Mouse (Mus musculus) frontal cortex, adult (tissue): Measurements from ENCODE around the gene Iqschfp.

Experiments used
- ATAC-seq: cut with Nextera tagmentation; 2 replicates; pipeline ENCODE4 v1.9.2; 2017; ENCODE audit warnings: mild to moderate bottlenecking, moderate library complexity, mixed read lengths; ENCODE audit not compliant: low TSS enrichment

Iqschfp gene

DNA sequence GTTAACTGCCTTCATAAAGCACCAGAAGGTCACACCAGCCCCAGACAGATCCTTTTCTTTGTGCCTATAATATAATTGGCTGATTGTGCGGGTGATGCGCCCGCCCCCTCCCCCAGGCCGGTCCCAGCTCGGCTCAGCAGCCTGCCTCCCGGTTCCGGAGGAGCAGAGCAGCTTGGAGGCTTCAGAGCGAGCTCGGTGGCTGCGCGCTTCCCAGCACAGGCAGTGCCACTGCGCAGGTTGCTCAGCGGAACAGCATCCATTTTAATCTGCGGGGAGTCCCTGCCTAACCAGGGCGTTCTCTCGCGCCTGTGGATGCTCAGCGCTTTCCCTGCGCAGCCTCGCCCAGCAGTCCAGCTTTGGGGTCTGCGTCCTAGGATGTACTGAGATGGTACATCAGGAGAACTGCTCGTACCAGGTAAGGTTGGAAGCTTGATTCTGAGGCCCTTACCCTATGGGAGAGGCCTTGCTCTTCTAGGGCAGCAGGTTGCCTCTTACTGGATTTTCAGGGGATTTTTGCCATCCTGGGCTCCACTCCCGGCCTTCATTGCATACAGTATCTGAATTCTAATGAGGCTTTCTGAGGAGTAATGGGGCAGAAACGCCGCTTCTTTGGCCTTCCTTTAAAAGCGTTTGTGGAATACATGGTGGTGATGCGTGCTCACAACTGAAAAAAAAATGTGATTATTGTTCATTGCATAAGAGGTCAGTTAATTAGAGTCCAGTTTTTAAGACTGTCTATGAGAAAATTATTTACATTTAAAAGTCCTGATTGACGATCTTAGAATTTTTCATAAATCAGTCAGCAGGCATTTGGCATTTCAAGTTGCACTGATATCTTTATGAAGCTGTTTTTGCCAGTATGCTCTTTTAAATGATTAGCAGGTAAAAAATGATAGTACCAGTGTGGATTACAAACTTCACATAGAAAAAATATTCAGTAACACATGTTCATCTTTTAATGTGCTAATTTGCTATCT is 680.5 kb downstream of the Iqschfp start:
- ATAC-seq, result peak; percentile 70

DNA sequence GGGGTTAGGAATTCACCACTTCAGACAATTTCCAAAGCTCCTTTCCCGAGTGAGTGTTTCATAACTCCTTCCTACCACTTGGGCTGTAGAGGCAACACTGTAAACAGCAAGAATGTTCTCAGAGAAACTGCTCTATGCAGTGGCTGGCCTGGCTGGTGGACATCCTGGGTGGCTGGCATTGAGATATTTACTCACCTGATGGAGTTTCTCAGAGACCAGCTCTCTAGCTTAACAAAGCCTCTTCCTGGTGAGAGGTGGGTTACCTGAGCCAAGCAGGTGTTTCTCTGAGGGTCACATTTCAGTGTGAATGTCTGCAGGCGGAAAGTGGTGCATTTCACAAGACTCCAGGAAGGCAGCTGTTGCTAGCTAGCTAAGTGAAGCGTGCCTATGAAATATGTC is 681.2 kb downstream of the Iqschfp start:
- ATAC-seq, result no peak; the same call in 1 of the 2 replicates

DNA sequence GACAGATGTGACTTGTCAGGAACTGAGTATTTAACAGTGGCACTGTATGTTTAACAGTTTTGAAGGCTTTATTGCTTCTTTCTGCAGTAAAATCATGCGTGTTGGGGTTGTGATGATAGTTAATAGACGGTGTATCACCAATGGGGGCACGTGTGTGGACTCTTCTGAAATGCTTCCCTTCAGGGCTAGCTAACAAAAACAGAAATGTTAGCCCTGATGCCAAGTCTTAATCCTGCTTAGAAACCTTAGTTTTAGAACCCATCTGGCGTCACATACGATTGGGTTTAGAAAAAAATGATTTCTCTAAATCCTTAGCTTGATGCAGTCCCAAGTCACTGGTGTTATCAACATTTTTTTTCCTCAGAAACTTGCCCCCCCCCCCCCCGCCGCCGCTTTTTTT is 682.1 kb downstream of the Iqschfp start:
- no peak for ATAC-seq

DNA sequence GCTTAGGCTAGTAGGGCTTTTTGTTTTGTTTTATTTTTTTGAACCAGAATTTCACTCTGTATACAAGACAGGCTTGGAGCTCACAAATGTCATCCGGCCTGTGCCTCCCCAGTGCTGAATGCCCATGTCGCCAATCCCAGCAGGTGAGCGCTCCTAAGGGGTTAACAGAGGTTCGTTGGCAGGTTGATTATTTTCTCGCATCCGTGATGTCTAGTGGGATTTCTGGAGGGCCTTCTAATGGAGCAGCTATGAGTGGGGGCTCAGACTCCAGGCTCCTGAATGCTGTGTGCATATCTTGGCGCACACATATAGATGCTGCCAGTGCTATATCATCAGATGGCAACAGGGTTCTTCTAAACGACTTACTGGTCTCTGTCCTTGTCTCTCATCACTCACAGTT is 682.5 kb downstream of the Iqschfp start:
- no peak for ATAC-seq

DNA sequence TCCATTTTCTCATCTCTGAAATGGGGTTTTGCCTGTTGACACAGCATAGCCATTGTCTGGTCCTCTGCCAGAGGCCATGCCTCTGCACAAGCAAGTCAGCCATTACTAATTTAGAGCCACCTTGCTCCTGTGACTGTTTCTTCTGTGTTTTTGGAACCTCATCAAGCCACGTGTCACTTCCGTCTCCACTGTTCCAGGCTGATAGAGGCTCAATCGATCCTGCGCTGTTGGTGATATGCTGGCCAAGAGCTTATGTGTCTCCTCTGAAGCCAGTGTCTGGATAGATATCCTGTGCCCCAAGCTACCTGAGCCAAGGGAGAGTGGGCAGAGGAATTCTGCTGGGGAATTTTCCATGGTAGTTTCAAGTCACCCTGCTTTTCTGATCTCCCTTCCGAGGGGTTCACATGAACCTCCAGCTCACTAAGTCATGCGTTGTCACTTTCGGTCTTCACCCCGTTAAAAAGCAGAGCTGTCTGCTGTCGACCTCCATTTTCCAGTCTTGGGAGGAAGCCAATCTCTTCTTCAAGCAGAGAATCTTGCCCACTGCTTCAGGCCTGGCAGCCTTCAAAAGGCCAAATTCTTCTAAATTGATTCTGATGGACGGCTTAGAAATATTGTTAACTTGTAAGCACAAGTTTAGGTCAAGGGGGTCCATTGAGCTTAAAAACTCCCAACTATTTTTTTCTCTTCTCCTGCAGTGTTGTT is 683.8 kb downstream of the Iqschfp start:
- no peak for ATAC-seq

DNA sequence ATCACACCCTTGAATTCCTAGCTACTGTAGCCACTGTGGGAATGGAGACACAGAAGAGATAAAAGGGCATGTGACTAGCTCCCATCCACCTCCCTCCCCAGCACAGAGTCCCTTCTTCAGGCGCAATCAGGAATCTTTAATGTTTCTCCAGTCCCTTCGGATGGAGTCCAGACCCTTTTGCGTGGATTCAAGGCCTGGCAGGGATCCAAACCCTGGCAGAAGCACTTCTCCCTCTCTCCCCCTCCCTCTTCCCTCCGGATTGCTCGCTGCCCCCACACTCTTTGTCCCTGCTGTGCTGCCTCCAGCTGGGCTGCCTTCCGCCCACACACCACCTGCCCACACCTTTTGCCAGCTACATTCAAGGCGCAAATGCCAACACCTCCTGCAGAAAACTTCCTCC is 684.4 kb downstream of the Iqschfp start:
- ATAC-seq, result peak; percentile 22

DNA sequence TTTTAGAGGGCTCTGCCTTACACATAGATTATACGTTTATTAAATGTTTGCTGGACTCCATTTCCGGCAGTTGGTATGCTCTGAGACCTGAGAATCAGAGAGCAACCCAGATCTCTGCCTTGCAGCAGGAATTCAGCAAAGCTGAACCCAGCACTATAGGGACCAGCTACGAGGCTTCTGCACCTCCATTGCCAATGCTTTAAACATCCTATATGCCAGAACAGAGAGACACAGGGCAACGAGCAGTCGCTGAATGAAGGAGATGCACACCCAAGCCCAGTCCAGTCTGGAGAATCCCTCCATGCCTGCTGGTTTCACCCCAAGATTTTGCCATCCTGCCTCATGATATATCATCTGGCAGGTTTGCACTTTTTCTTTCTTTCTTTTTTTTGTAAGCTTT is 684.9 kb downstream of the Iqschfp start:
- no peak for ATAC-seq

DNA sequence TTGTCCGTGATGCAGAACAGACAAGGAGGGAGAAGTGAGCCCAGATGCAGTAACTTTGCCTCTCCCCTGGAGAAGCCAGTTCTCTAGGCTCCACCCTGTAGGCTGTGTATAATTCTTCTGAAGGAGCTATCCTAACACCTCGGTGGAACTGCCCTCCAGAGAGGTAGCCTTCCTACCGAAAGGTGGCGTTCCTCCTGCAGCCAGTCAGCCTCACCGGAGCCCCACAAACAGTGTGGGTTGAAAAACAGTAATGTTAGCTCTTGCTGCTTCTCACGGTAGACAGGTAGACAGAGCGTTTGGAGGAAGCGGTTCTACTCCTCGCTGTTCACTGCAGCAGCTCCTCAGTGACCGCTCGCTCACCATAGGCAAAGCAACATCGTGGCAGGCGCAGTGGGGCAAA is 689.6 kb downstream of the Iqschfp start:
- 0 out of 2 replicates have a peak, but pooled peaks have one; percentile 3 for ATAC-seq

DNA sequence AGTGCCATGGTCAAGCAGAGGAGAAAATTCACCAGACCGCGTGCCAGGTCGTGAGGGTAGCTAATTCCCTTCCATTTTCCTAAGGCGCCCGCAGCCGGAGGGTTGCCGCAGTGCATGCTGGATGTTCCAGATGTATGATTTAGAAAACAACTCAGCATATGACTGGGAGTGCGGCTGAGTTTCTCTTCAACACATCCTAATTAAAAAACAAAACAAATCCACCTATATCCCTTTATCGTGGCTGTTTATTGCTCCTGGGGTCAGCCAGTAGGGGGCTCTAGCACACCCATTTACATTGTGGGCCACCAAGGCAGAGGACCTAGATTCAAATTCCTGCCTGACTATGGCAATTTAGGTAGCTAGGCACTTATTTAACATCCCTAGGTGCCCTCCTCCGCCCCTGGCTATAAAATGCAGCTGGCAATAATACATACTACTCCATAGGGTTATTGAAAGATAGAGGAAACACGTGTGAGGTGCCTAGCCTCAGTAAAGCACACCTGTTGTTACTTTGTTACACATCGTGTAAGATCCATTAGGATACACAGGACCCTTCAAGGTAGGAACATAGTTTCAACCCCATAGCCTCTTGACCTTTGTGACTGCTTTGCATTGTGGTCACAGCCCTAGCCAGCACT is 690.2 kb downstream of the Iqschfp start:
- no peak for ATAC-seq

DNA sequence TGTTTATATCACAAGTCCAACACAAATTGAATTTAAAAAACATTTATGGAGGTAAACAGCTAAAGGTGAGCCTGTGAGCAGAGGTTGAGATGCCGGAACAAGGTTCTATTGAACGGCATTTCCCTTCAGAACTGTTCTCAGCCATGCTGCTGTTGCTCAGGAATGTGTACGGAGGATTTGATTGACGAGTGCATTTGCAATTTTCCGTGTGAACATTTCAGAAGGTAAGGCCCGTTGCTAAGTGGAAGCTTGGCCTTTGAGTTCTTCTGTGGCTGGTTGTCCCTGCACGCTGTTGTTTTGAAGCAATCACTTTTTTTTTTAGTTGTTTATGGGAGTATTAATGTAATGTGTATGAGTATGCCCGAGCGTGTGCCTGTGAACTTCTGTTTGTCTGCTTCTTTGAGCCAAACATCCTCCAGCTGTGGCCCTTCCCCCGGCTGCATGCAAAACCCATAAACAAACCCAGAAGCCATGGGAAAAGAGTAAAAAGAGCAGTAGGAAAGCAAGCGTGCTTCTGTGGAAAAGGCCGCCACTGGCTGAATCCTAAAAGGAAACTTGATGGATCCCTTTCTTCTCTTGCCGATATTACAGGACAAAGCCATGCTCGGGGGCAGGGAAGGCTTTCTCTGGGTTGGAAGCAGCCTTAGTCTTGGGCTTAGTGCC is 691.1 kb downstream of the Iqschfp start:
- no peak for ATAC-seq

DNA sequence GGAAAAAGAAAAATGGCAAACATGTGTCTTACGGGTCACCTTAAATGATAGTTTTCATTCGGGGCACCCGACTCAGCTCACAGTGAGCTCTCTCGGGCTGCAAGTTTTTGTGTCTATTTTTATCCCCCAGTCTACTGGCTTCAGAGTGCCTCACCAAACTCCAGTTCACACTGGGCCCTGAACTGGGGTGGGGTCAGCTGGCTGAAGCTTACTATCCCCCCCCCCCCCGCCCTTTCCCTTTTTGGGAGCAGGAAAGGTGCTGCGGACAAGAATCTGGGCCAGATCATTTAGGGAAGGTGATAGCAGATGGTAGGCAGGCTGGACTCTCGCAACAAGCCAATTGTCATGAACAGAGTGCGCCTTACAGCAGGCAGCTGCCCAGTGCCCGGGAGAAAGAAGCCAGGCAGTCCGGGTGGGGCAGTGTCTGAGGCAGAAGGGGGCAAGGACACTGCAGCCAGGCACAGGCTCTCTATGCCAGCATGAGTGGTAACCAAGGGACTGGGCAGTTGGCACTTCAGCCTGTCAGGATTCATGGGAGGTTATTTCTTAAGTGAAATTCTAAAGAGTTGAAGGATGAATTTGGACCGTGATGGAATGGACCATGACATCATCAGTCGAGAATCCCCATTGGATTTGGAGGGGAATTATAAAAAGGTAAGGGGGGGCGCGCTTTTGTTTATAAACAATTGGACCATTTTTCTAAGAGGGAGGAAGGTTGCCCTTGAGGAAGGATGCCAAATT is 691.9 kb downstream of the Iqschfp start:
- peak; percentile 22 for ATAC-seq

DNA sequence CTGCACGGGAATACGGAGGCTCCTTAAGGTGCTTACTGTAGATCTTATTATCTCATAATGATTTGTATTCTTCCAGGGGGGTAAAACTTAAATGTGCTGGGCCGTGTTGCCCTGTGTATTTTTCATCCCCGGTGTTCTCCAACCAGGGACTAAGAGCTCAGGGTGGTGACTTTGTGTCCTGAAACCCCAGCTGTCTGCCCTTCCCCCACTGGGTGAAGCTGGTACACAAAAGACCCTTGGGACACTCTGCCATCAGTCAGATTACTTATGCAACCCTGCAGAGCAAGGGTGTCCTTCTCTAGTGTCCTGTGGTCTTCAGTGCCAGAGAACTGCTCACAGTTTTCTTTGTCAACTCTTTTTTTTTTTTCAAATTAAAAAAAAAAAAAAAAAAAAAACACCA is 693.2 kb downstream of the Iqschfp start:
- no peak for ATAC-seq

DNA sequence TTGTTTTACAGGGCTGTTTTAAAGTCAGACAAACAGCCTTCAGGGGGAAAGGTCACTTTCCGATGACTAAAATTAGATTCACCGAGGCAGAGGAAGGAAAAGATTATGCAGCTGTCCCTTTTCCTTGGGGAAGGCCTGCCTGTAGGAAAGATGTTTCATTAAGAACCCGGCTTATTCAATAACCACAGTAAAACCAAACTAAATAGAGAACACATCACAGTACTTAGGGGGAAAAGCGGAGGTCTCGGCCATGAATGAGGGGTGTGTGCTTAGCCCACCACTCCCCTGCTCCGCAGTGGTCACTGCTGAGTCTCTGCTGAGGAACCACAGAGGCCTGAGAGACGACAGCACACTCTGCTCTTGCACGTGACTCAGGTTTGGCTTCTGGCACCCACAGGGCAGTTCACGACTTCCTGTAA is 694.6 kb downstream of the Iqschfp start:
- no peak for ATAC-seq

DNA sequence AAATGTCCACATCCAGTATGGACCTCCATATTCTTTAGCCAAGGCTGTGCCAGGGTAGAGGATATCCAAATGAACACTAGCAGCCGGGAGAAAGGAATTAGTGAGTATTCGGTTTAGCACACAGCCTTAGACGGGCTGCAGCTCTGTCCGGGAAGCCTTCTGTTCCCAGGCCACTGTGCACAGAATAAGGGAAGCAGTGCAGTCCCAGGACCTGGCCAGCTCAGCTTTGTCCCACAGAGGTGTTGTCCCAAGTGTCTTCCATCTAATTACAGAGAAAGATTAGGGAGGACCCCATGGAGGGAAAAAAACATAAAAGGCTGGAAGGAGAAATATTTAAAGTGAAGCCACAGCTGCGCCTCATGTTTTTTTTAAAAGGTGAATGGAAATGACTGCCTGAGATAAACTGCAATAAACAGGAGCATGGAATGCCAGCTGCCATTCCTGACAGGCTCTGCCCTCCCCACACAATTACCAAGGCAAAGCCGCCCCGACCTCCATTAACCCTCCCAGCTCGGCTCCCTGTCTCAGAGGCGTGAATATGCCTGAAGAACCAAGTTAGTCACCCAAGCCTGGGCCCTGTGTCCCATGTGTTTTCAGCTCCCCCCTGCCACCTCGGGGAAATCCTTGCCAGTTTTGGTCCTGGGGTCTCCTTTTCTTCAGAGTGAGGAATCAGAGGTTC is 695.7 kb downstream of the Iqschfp start:
- no peak for ATAC-seq

DNA sequence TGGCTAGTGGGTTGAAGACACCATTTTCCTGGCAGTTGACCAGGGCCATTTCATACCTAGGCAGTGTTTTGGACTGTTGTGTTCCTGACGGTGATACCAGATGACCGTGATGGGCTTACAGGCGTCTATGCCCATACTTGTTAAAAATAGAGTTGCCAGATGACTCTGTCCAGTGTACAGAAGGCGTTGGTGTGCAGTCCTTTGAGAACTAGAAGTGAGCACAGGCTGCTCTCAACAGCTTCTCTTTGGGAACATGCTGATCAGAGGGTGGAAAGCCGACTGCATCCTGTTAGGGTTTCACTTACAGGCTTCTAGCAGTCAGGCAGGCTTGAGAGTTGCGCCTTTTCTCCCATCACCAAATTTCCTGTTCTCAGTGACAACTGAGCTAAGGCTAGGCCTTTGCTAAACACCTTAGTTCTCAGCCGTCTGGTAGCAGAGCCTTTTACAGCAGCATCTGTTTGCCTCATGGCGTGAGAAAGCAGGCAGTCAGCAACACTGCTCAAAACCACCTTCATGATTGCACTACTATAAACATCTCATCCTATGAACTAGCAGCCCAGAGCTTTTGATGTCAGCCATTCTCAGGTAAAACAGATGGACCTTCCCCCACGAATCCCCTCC is 697.3 kb downstream of the Iqschfp start:
- ATAC-seq, result peak; percentile 42

DNA sequence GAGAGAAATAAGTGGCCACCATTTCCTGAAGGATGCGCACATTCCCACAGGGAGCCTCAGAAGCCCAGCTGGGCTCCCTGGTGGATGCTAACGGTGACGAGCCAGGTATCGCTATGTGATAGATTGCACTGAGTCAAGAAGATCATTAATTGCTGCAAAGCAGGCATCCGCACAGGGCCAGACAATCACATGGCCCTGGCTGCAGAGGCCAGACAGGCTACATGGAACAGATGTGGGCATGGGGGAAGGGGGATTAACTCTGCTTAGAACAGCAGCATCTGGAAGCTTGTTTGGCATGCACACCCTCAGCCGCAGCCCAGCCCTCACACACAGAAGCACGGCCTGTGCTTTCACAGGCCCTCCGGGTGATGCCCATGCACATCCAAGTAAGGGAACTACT is 698.4 kb downstream of the Iqschfp start:
- ATAC-seq, result no peak

DNA sequence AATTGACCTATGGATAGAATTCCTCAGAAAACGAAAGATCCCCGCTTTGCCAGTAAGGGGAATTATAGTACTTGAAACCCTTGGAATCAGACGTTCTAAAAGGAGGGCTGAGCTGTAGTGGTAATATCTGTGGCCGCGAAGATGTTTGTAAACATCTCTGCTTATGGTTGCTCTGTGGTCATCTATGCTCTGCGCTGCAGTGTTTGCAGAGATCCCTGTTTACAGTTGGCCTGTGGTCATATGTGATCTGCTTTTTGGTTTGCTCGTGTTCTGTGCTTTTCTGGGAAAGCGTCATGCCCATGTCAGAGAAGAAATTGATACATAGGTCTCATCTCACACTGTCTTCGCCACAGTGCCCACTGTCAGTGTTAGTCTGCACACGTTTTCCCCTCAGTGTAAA is 700.5 kb downstream of the Iqschfp start:
- ATAC-seq, result no peak

DNA sequence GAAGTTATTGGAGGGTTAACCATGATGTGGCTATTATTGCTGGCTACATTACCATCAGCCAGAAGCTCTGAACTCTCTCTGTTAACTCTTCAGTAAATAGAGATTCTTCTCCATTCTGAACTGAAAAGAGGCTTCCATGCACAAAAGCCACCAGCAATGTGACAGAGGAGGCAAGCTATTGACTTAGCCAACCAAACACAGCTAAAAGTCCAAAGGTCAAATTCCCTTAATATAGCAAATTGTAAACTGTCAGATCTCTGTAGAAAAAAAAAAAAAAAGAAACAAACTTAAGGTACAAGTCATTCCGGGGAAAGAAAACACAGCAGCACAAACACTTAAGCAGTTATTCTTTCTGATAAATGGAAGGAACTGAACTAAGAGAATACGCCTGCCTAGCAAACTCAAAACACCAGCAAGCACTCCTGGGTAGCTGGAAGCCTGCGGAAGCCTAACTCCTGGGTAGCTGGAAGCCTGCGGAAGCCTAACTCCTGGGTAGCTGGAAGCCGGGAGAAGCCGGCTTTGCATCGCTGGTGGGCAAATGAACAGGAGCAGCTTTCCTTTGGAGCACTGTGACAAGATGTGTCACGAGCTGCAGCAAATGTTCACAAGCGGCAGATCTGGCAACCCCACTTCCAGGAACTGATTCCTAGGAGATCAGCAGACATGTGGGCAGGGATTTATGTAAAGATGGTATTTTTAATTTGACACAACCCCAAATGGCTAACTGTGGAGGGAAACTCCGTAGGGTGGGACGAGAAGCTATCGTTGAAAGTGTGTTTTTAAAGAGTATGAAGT is 701.2 kb downstream of the Iqschfp start:
- ATAC-seq, result peak; percentile 66

DNA sequence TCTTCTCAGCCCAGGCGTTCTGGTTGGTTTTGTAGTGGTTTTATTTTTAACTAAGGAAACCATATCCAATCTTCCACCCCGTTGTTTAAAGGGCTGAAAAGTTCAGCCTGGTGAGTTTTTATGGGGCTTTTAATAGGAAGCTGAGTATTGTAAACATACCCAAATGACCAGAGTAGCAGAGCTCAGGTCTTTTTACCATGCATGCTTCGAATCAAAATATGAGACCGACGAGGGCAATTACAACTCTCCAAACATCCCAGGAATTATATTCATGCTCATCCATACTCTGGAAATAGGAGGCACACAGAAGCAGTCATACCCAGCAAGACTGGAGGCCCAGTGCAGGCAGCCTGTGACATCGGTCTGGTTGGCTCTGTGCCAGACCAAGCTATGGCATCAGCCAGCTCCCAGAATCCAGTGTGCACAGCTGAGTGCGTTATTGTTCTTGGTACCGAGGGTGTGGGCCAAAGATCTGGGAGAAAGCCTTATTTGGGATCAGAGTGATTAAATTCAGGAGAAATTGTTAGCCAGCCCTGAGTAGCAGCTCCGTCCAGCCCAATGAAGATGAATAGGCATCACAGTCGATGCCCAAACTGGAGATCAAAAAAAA is 703.4 kb downstream of the Iqschfp start:
- peak; percentile 2; the same call in 1 of the 2 replicates for ATAC-seq
